Mouse (Mus musculus) lung, adult 2 months (tissue): ENCODE data around the gene Runx2.

Experiments
- CTCF ChIP-seq: fragments of 200-500 bp; IDR thresholded peaks from 2 replicates; pipeline ENCODE4 v1.5.1; 2011; ENCODE audit warnings: mild to moderate bottlenecking, low read length, control low read depth; ENCODE audit not compliant: insufficient read depth
- POLR2A ChIP-seq: fragments of 200-500 bp; IDR thresholded peaks from 2 replicates; pipeline ENCODE4 v1.6.1; 2011; ENCODE audit warnings: low read depth, mild to moderate bottlenecking, control low read depth, low read length, borderline replicate concordance; ENCODE audit errors: extremely low read depth

GRCm38 (mm10) chr17:44487514-44488244 lies 326.9 kb downstream of the Runx2 start:
- TF ChIP-seq CTCF: no peak
- no peak for TF ChIP-seq POLR2A
